Mouse (Mus musculus): ENCODE data around the gene 1700012A03Rik. TPM values are rescaled to one million over a fixed set of nuclear protein-coding genes. Genes with fewer than 3 reads are reported as not detected.

1700012A03Rik gene
- not detected for polyA plus RNA-seq (2014; fragmentation: Illumina TruSeq; extraction: RNeasy Lipid Tissue Mini Kit (QIAGEN cat#74804); ENCODE audit: low read depth, low replicate concordance)

GRCm38 (mm10) chr6:32049951-32050345 lies at the start of gene 1700012A03Rik:
1700012A03Rik (plus strand) TSS chr6:32050246.

All from kidney, adult 10 weeks (tissue).